Mouse (Mus musculus) heart, postnatal 4 days (tissue): ENCODE data around the gene Baz2b. TPM values are rescaled to one million over a fixed set of nuclear protein-coding genes. Genes with fewer than 3 reads are reported as not detected.

Source experiments
- DNase-seq: peaks from one replicate; pipeline ENCODE4 v3.0.0; 2021
- total RNA-seq, 2 experiments: library from RNA; stranded (reverse); gene quantifications; 2 replicates each; pipeline ENCODE4 v1.2.3; 2021

The Baz2b gene
- total RNA-seq, 2 experiments from 2014 or later = 65.5 to 68.2 TPM

DNA sequence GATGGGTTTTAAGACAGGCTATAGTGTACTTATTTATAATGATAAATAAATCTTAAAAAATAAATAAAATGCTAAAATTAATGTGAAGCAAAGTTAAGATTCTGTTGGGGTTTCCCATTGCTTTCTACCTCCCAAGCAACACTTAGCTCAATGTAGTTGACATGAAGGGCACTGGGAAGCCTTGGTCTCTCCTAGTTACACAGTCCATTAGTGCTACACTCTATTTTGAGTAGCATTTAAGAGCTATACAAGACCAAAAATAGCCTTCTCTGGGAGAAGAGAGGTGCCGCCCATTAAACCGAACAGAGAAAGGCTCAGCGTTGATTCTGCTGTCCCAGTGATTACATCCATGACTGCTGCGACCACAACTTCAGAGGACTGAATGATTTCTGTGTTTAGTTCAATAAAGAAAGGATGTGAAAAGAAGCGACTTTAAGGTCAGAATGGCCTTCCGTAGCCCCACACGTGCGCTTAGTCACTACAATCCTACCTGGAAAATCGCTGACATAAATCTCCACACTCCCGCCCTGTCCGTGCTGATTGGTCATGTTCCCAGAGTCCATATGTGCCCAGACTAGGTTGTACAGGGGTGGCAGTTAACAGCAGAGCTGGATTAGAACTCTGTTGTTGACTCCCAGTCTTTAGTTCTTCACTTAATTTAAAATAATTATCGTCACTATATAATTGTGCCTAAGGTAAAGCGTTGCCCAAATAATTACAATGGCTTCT is 257.2 kb downstream of the Baz2b start:
- DNase-seq = peak; percentile 19

DNA sequence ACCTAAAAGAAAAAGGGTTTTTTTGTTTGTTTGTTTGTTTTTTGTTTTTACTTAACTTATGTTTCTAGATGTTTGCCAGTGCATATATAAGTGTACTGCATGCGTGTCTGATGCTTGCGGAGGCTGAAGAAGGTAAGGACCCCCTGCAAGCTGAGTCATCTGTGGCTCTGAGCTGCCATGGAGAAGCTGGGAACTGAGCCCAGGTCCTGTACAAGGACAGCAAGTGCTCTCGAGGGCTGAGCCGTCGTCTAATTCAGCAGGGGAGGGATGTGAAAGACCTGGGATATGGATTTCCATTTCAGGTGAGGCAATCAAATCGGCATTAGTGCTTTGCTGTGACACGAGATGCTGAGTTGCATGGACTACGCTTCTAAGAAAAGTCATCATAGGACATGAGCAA is 257.9 kb downstream of the Baz2b start:
- DNase-seq = no peak

DNA sequence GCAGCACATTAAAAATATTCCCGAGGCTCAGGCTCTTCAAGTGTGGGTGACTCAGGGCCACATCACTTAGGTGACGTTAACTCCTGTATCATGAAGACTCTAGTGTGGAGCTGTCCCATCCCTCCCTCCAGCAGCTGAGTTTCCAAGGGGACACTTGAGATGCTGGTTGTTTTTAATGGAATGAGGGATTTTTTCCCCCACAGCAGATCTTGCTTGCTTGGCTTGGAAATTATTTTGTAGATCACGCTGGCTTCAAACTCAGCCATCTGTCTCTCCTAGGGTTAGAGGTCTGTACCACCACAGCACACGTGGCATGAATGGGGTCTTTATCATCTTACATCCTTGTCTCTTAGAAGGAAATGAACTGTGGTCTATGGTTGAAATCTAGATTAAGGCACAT is 258.5 kb downstream of the Baz2b start:
- DNase-seq = no peak

DNA sequence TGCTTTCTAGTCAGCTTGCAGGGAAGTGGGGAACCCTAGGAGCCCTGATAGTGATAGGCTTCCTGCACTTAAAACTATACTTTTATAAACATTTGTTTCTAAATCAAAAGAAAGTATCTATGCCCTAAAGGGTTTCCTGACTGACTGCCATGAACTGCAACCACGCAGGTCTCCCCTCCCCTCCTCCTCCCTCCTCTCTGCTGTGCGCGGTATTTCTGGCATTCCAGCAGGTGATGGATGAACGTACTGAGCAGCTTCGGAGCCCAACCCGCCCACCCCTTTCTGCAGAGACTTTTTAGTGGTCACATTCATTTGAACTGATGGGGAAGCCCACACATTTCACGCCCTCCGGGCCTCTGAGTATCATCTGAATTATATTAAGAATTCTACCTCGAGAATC is 273.3 kb downstream of the Baz2b start:
- no peak for DNase-seq

DNA sequence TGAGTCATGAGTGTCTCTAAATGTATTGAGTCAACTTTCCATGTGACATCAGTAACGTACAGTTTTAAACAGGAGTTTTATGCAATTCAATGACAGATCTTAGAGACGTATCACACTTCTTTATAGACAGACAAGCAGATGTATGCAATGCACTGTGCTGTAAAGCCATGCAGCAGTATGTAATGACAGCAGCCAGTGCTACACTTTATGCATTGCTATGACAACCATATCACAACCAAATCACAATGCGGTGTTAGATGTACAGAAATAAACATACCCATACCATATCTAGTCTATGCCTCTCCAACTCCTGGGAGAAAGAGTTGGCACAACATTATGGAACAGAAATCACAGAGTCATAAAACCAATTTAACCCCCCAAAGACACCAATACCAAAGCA is 276.5 kb downstream of the Baz2b start:
- no peak for DNase-seq

DNA sequence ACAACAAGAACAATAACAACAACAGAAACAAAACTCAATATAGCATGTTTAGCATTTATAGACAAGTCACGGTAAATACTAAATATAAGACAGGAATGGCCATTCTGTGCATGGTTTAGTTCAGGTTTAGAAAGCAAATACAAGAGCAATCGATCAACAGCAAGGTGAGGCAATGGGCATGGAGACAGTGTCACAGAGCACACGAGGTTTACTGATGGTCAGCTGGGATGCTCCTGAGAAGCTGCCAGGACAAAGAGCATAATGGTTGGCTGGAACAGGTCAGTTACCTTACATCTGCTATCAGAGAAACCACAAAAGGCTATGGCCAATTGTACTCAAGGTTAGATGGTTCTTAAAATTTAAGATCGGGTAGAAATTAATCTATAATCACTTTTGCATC is 277.4 kb downstream of the Baz2b start:
- DNase-seq = no peak

DNA sequence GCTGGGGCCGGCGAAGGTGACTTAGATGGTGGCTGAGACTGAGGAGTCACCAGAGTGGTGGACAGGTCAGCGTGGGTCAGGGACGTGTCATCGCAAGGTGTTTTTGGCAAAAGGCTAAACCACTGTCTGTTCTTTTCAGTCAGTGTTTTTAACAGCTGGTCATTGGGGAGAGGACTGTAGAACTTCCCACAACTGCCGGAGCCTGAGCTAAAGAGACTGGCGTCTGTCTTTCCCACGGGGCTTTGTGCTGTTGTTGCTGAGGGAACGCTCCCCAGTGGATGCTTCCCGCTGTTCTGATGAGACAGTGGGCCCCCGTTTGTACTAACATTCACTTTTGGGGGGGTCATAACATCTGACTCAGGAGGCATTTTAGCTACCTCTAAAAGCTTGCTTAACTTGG is 296.0 kb downstream of the Baz2b start:
- no peak for DNase-seq

DNA sequence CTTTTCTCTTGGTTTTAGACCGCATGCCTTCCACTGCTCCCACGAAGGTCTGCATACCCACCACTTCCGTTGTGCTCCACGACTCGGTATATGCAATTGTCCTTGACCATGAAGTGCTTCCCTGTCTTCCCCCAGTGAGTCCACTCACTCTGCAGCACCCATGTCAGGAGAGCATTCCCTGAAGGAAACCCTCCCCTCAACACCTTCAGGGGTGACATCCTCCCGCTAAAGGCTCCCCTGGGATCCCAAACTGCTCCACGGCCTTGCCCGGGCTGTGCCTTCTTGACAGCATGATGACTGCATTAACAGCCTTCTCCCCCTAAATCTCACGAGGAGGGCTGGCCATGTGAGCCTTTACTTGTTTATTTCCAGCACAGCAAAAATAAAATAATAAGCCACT is 301.6 kb downstream of the Baz2b start:
- DNase-seq = no peak

DNA sequence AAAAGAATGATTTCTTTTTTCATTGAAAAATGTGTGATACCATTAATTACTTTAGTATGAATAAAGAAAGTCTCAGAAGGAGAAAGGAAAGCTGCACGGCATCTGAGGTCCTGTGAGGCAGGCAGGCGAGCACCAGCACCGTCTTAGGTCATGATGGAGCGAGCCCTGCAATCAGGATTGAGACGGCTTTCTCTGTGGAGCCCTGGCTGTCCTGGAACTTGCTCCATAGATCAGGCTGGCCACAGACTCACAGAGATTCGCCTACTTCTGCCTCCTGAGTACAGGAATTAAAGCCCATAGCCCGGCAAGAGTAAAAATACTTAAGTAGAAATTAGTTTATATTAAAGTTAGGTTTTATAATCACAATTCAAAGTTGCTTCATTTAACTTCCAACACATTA is 305.6 kb downstream of the Baz2b start:
- DNase-seq = no peak

DNA sequence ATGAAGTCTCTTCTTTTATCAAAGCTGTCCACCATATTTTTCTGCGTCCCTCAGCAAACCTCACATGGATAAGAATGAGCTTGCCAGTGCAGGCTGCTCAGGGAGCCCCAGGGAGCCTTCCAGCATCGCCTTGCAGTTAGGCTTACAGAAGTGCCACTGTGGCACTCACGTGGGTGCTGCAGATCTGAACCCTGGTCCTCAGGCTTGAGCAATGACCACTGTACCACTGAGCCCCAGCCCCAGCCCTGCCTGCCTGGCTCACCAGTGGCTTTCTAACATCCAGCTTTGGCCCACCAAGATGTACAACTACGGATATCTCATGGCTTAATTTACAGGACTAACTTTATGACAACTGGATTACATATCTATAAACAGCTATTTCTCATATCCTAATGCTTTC is 311.0 kb downstream of the Baz2b start:
- DNase-seq = no peak

DNA sequence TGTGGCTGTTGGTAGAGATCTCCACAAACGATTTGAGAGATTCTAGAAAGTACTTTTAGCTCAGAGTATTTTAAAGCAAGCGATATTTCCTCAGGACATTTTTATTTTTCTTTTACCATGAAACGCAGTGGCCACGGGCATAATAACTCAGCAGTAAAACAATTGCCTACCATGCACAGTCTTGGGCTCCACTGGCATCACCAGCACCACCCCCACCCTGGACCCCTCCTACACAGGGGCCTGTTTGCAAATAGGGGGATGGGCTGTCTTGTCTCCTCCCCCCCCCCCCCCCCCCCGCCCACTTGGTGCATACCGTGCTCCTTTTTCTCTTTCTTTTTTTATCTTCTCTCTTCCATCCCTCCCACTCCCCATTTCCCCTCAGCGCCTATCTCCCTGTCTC is 311.5 kb downstream of the Baz2b start:
- DNase-seq = no peak

DNA sequence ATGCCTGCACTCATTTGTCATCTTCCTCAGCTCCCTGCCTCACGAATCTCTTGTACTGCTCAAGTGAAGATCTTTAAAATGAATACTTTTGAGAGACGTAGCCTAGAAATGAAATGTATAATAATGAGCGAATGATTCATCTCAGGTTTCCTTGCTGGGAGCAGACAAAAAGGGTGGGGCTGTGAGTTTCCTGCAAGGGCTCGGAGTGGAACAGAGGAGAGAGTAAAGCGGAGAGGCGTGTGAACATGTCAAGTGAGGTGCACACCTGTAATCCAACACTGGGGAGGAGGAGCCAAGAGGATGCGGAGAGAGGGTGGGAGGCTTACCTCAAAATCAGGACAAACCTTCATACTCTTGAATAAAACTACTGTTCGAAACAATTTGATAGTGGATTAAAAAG is 312.8 kb downstream of the Baz2b start:
- no peak for DNase-seq

DNA sequence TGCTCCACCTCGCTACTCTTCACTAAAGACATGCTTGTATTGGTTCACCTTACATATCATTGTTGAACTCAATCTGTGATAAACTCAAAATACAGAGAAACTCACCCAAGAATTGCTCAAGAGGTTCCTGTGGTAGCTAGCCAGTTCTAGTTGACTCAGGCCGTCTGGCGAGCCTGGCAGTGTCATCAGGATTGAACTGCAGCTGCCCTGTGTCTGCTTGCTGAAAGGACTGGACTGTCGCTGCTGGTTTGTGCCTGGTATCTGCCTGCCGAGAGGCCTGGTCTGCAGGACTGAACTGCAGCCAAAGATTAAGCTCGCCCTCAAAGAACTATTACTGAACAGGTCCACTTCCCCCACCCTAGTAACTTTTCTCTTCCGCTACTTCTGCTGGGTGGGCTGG is 313.2 kb downstream of the Baz2b start:
- peak; percentile 19 for DNase-seq

DNA sequence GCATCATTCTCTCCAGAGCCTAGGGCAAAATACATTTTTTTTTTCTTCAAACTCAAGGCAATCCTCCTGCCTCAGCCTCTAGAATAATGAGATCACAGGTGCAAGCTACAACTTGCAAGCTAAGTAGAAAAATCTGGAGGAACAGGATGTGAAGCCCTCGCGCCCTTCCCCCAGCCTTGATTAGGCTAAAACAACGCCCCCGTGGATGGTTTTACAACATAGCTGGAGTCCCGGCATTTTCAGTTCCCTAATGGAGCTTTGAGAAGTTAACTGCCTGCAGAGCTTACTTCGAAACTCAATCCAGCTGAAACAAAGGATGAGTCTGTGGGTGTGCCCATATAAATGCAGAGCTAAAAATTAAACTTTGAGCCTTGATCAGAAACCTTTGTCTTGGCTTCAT is 319.9 kb downstream of the Baz2b start:
- no peak for DNase-seq

DNA sequence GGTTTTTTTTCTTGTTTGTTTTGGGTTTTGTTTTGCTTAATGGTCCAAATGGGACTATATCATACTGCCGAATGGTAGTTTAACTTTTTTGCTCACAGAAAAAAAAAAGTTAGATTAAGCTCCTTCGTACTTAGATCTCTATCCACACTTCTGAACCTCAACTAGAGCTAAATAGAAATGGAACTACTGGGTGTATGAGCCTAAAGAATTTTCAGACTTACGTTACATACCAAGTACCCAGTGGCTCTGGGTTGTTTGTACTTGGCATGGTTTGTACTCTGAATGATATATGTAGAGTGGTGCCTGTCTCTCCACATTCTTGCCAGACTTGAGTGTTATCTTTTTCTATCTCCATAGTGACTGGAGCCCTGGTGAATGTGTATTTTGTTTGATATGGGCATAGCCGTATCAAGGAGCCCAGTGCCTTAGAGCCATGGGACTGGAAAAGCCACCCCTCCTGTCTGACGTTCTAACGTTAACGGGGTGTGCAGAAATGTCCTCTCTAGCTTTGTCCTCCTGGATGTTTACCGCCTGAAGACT is 326.8 kb downstream of the Baz2b start:
- DNase-seq = no peak

DNA sequence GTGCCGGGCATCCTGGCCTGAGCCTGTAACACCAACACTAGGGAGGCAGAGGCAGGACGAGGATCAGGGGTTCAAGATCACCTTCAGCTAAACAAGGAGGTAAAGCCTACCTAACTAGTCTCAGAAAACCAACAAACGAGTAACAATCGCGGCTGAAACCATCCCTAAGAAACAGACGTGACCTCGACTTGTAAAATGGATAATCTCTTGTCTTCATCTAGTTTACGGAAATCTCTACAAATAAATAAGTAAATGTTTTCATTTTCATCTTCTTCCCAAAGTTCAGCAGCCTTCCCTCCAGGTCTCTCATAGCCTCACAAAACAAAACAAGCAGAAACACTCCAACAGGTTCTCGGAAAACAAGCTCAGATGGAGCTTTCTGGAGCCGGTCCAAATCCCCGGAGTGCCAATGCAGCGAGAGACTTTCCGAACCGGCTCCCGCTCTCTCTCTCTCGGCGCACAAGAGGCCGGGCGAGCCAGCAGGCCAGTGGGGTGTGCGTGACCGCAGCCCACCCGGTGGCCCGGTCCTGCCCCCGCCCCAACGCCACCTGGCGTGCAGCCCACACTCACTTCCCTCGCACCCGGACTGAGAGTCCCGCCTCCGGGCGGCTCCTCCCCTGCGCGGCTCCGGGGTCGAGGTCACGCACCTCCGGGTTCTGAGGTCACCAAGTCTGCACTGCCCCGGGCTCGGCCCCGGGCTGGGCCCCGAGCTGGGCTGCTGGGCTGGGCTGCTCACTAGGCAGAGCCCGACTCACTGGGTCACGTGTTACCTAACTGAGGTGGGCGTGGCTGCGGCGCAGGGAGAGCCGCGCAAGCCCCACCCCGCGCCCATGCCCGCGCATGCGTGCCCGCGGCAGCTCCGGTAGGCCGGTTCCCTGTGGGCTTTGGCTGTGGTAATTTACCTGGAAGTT is 327.6 kb downstream of the Baz2b start, which contains the start of gene Wdsub1:
Wdsub1 (minus strand) TSS at position 761 of the 911 bp plus-strand sequence.
- peak; percentile 95 for DNase-seq

DNA sequence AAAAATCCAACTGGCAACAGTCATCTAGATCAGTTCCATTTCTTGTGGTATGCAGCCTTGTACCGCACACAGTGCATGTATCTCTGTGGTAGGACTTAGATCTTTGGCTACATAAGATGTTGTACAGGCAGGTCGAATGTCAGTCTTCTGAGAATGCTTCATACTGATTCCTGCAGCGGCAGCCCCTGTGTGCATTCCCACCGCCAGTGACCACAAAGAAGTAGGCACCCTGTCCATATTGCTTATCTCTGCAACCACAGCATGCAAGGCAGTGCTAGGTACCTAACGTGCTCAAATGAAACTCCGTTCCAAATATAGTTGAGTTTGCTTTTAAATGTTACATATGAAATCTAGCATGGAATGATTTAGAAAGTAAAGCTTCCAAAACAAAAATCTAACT is 328.2 kb downstream of the Baz2b start:
- no peak for DNase-seq

DNA sequence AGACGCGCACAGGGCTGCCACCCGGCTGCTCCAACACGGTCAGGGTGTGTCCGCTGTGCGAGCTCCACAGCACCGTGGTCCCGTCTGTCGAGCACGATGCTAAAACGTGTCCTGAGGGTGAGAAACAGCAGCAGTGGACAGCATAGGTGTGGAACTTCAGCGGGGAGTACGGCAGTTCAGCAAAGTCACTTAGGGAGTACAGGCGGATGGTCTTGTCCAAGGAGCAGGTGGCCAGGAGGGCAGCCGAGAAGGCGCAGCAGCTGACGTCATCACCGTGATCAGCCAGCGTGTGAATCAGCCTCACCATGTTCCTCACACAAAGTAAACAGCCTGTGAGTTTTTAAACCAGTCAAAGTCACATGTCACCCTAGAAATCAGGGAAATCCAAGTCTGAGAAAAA is 331.4 kb downstream of the Baz2b start:
- DNase-seq = no peak

DNA sequence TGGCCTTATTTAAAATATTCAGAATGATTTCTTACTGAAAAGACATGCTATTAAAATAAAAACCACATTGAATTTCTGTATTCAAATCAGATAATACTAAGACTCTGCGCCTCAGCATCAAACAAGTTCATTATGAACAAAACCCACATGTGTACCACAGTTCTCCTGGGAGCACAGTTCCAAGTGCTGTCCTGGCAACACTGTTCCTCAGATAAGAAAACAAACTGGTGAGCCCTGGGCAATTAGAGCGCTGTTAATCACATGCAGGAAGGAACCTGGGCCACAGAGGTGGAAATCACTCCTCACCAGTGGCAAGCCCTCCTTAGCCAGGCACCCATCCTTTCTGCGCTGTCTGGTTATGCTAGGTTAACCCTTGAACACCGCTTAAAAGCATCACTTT is 332.3 kb downstream of the Baz2b start:
- DNase-seq = no peak

DNA sequence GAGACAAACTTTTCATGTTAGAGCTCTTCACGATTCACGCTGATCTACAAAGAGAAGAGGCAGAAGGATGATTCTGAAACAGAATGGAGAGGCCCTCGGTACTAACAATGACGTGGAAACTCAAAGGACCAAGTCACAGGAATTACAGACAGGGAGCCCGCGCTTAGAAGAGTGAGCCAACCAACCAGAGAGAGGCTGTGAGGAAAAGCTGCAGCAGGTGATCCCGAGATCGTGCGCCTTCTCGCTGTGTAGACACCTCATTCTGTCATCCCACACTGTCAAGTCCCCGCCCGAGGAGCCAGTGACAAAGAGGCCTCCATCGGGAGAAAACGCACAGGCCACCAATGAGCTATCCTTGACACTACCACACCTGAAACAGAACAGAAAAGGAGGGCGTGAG is 333.2 kb downstream of the Baz2b start:
- no peak for DNase-seq

DNA sequence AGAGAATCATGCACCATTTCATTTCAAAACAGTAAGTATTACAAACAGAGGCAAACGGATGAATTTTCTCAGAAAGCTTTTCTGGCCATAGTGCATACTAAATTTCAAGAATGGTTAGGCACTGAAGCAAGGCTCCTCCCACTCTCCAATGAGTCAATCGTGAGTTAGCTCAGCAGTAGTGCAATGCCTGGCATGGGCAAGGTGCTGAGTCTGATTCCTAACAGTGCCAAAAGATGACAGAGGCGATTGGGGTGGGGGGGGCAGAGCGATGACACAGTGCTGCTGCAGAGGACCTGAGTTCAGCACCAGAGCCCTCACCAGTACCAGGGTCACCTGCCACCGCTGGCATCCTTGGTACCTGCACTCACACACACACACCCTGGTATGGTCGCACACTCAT is 339.1 kb downstream of the Baz2b start:
- DNase-seq = no peak

DNA sequence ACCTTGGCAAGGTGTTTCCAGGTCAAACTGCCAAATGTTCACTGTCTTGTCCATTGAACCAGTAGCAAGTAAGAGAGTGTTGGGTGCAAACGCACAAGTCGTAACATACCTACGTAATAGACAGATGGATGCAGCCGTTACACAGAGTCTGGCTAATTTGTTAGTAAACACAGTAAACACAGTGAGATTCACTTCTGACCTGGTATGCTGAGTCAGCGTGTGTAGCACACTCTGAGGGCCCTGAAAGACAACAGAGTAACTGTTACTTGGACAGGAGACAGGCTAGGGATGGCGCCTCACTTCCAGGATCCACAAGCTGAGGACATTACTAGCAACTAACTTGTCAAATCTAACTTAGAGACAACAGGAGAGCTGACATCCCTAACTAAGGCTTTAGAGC is 347.0 kb downstream of the Baz2b start:
- DNase-seq = no peak

DNA sequence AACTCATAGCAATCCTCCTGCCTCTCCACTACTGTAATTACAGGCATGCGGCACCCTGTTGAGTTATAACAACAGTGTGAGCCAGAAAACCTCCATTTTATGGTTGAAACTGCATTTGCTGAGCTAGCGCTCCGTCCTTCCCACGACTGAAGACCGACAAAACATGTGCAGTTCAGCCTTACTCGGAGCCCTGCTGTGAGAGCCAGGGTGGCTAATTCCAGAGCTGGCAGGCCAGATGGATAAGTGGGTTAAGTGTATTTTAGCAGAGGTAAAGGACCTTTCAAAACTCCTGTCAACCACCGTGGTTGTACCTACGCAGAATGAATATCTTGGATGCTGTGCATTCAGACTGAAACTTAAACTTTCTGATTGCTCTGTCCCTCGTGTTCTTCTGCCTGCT is 355.3 kb downstream of the Baz2b start:
- no peak for DNase-seq

DNA sequence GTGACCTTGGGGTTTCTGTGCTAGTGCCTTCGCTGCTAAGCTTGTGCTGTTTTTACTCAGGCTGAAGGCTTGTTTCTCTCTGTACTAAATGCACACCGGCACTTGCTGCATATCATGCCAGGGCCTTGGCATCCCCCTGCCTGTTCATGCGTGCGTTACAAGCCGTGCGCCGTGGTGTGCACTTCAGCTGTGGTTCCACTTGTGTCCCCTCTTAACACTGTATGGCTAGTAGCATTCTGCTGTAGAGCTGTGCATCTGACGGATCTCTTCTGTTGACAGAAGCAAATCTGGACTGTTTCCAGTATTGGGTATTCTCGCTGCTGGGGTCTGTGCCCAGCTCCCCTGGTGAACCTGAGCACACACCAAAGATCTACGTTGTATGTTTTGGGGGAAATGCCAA is 356.1 kb downstream of the Baz2b start:
- no peak for DNase-seq
